Mouse (Mus musculus): ENCODE measurements around the gene Chchd10. TPM values are rescaled to one million over a fixed set of nuclear protein-coding genes. Genes with fewer than 3 reads are reported as not detected.

Gene Chchd10
- polyA plus RNA-seq, 1 experiment from 2014 or later = 9.3 TPM

Other genes starting within 250 kb of the Chchd10 start
- gene Cabin1, start 168.8 kb upstream of the Chchd10 start, polyA plus RNA-seq (2014; fragmentation: Nextera tagmentation; extraction: Ambion mirVana) = 34.8 and 40.9 TPM in 2 replicates
- 89.1 and 91.7 TPM in 2 replicates for gene Ddt, start 159.7 kb upstream of the Chchd10 start, polyA plus RNA-seq (2014; fragmentation: Nextera tagmentation; extraction: Ambion mirVana)
- not detected in 2 replicates for gene Gm20441, start 152.2 kb upstream of the Chchd10 start, polyA plus RNA-seq (2014; fragmentation: Nextera tagmentation; extraction: Ambion mirVana)
- gene Gstt3, start 151.7 kb upstream of the Chchd10 start, polyA plus RNA-seq (2014; fragmentation: Nextera tagmentation; extraction: Ambion mirVana) = 1.9 and 2.4 TPM in 2 replicates
- 5.0 and 5.6 TPM in 2 replicates for gene Gstt1, start 134.5 kb upstream of the Chchd10 start, polyA plus RNA-seq (2014; fragmentation: Nextera tagmentation; extraction: Ambion mirVana)
- gene Gstt4, start 110.6 kb upstream of the Chchd10 start, polyA plus RNA-seq (2014; fragmentation: Nextera tagmentation; extraction: Ambion mirVana) = not detected in 2 replicates
- gene Gstt2, start 95.7 kb upstream of the Chchd10 start, polyA plus RNA-seq (2014; fragmentation: Nextera tagmentation; extraction: Ambion mirVana) = 7.8 and 10.0 TPM in 2 replicates
- gene Mif, start 72.9 kb upstream of the Chchd10 start, polyA plus RNA-seq (2014; fragmentation: Nextera tagmentation; extraction: Ambion mirVana) = 1,947 and 1,962 TPM in 2 replicates
- 2.9 and 3.3 TPM in 2 replicates for gene Derl3, start 39.7 kb upstream of the Chchd10 start, polyA plus RNA-seq (2014; fragmentation: Nextera tagmentation; extraction: Ambion mirVana)
- gene Smarcb1, start 11.5 kb upstream of the Chchd10 start, polyA plus RNA-seq (2014; fragmentation: Nextera tagmentation; extraction: Ambion mirVana) = 279 and 282 TPM in 2 replicates
- 32.2 and 36.1 TPM in 2 replicates for gene Mmp11, start 3.4 kb downstream of the Chchd10 start, polyA plus RNA-seq (2014; fragmentation: Nextera tagmentation; extraction: Ambion mirVana)
- 1.3 and 2.0 TPM in 2 replicates for gene Gm867, start 7.5 kb downstream of the Chchd10 start, polyA plus RNA-seq (2014; fragmentation: Nextera tagmentation; extraction: Ambion mirVana)
- 0.43 TPM in 1 of 2 replicates, not detected in the other for gene Vpreb3, start 9.9 kb downstream of the Chchd10 start, polyA plus RNA-seq (2014; fragmentation: Nextera tagmentation; extraction: Ambion mirVana)
- 0.22 TPM in 1 of 2 replicates, not detected in the other for gene Gm5134, start 21.4 kb downstream of the Chchd10 start, polyA plus RNA-seq (2014; fragmentation: Nextera tagmentation; extraction: Ambion mirVana)
- gene Zfp280b, start 99.5 kb downstream of the Chchd10 start, polyA plus RNA-seq (2014; fragmentation: Nextera tagmentation; extraction: Ambion mirVana) = 27.0 and 28.3 TPM in 2 replicates
- gene Slc5a4b, start 177.8 kb downstream of the Chchd10 start, polyA plus RNA-seq (2014; fragmentation: Nextera tagmentation; extraction: Ambion mirVana) = not detected in 2 replicates
- gene Slc5a4a, start 214.3 kb downstream of the Chchd10 start, polyA plus RNA-seq (2014; fragmentation: Nextera tagmentation; extraction: Ambion mirVana) = 0.10 TPM in 1 of 2 replicates, not detected in the other

Measured in hindbrain, embryonic 11.5 days (tissue).